Mouse (Mus musculus): ENCODE results near the gene Scn3b.

The Scn3b gene

DNA sequence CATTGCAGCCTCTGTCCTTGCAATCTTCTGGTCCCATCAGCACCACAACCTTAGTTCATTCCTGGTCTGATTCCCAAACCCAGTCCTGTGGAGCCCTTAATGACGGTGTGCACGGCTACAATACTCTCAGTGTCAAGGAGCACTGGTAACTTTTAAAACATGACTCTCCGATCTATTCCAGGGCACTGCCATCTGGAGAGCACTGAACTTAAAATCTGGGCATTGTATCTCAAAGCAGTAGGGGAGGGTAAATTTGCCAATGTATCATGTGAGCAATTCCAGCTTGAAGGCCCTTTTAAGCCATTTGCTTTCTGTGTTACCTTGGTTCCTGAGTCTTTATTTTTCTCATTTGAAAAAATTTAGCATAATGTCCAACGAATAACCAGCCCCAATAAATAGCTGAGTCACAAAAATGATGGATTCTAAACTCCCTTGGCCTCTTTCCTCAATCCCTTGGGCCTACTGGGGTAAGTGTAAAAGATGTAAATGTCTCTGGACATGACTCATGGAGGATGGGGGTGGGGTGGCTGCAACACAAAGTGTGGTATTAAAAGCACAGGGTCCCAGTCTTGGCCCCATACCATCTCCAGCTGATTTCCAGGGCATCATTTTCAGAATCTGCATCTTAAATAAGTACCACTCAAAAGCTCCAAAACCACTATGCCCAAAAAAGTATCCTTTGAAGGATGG, 68.3 kb downstream of the Scn3b start:
- no peak for DNase-seq (ENCODE audit: low spot score in 2 of 2)

DNA sequence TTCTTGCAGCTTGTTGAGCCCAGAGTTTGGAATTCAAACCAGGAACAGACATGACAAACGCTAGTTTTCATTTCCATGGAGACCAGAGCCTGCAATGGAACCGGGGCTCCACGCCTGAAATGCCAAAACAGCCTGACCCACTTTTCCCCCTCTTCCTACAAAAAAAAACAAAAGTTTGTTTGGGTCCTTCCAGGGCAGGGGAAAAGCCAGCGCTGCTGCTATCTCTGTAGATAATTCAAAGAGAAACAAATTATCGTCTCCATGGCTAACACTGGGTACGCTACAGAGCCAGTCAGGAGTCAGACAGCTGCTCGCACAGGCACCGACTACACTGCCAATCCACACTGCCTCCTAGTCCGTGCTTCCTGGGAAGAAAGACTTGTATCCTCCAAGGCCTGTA, 70.6 kb downstream of the Scn3b start:
- no peak for DNase-seq (ENCODE audit: low spot score in 2 of 2)
